Mouse (Mus musculus) embryonic fibroblast, embryonic 13.5 days (primary cell): ENCODE results near the gene Fam166b. TPM values are rescaled to one million over a fixed set of nuclear protein-coding genes. Genes with fewer than 3 reads are reported as not detected.
A peak's percentile ranks its signal among the peaks of the same experiment; 100 is the strongest.

Source experiments
- H3K27ac ChIP-seq: 2 replicates; pipeline ENCODE4 v1.5.1; 2012; ENCODE audit warnings: low read length, control low read depth, inconsistent platforms; ENCODE audit not compliant: insufficient read depth
- H3K4me1 ChIP-seq: 2 replicates; pipeline ENCODE4 v1.6.1; 2011; ENCODE audit warnings: low read length; ENCODE audit not compliant: control insufficient read depth, insufficient read depth
- H3K4me3 ChIP-seq: 2 replicates; pipeline ENCODE4 v1.5.1; 2011; ENCODE audit warnings: mild to moderate bottlenecking, control low read depth, low read length; ENCODE audit not compliant: insufficient read depth
- CTCF ChIP-seq: IDR thresholded peaks from 2 replicates; pipeline ENCODE4 v1.5.1; 2011; ENCODE audit warnings: mild to moderate bottlenecking, control low read depth, low read length, moderate library complexity, borderline replicate concordance; ENCODE audit not compliant: insufficient read depth
- POLR2A ChIP-seq: IDR thresholded peaks from 2 replicates; pipeline ENCODE4 v1.6.1; 2011; ENCODE audit warnings: low read depth, mild to moderate bottlenecking, control low read depth, low read length, moderate library complexity
- polyA plus RNA-seq: library from polyadenylated mRNA; stranded (reverse); fragments of >200 nt; gene quantifications from 2 replicates; pipeline ENCODE4 v1.2.4, GENCODE M21; 2011; ENCODE audit warnings: low read depth; ENCODE audit not compliant: missing spikeins, insufficient read length

The Fam166b gene
- polyA plus RNA-seq, 1 experiment: not detected

DNA sequence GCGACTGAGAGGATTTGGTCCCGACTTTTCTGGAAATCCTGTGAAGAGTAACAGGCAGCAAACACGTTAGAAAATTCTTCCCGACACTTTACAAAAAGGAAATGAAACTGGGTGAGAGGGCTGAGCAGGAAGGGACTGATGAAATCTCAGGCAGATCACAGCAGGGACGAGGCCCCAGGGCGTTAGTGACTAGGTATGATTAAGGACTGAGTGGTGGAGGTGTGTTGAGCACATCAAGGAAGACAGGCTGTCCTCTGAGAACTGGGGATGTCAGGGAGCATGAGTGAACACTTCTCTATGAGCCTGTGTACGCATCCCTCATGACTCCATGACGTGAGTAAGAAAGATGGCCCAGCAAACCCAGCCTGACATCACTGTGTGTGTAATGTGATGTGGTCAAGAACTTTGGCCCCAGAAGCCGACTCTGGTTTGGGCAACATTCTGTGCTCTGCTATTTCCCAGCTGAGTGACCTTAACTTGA, 9.1 kb downstream of the Fam166b start:
- TF ChIP-seq CTCF (no peak), POLR2A (no peak)
- Histone ChIP-seq H3K4me1 (peaks cover 20% of the 10 kb centered on the region; the same call in 1 of the 2 replicates), H3K4me3 (no peak overlapping the region), H3K27ac (peak overlapping the region; percentile 65)

DNA sequence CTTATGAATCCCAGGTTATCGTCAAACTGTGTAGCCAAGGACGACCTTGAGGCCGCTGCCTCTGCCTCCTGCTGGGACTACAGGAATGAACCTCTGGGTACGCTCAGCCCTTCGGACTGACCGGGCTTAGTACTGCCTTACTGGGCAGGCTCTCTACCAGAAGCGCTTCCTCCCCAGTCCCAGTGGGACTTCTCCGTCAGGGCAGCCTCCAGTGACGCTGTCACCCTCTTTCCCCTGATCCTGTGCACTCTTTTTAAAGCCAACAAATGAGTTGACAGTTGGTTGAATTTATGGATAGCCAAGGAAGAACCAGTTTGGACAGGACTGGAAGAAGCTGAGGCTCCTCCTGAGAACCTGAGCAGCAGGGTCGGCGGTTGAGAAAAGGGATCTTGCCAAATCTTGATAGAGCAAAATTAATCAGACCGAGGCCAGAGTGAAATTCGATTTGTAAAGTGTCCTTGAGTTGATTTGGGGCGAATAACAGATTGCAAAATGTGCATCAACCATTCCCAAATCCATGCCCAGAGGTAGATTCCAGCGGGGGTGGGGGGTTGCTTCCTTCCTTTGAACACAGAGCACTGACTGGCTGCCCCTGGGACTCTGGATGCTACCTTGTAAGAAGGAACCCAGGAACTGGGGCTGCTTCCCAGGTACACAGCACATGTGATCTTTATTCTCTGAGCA, 9.8 kb downstream of the Fam166b start:
- H3K4me1 ChIP-seq: peaks cover 20% of the 10 kb centered on the region; the same call in 1 of the 2 replicates
- no peak overlapping the region for H3K4me3 ChIP-seq
- peak overlapping the region; percentile 65 for H3K27ac ChIP-seq
- TF ChIP-seq CTCF (no peak), POLR2A (no peak)

DNA sequence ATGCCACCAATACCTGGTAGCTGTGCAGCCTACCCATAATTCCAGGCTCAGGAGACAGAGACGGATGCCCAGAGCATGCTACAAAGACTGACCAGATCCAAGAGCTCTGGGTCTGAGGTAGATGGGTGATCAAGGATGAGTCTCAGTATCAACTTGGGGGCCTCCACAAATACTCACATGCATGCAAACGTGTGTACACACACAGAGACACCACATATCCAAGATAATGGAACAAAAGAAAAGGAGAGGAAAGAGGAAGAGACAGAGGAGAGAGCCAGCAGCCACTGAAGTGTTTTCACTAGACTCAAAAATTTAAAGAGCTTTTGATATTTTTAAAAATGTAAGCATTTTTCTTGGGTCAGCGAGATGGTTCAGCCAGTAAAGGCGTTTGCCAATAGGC, 10.5 kb downstream of the Fam166b start:
- Histone ChIP-seq H3K27ac (peak overlapping the region; percentile 47; the same call in 1 of the 2 replicates), H3K4me1 (peaks cover 20% of the 10 kb centered on the region; the same call in 1 of the 2 replicates), H3K4me3 (no peak overlapping the region)
- TF ChIP-seq POLR2A: no peak
- no peak for TF ChIP-seq CTCF

DNA sequence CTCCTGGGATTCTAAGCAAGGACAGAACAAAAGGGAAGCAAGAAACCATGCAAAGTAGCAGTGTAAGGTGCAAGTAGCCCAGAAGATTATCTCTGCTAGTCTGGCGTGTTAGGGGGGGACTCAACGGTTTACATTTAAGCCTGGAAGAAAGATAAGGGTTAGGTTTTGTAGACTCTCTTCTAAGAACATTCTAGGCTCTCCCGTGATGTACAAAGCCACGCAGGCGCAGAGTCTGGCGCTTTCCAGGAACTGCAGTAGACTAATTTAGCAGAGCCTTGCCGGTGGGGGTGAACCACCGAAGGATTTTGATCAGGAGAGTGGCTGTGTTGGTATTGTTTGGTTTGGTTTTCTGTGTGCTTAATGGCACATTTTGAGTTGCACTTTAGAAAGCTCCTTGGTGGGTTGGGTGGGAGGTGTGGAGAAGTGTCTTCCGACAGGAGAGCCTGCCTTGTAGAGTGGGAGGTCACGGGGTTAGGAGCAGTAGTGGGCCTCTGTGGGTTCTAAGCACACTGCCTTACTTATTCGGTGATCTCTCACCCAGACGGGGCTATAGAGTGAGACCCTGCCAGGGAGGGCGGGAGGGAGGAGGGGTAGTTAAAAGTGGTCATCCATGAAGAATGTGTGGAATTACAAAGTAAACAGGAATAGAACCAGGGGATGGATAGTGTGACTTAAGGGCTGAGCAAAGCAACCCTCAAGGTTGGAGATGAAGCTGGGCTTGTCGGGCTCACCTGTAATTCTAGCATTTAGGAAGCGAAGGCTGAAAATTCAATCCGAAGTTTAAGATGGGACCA, 11.5 kb downstream of the Fam166b start:
- TF ChIP-seq CTCF (no peak), POLR2A (no peak)
- Histone ChIP-seq H3K27ac (peak overlapping the region; percentile 49), H3K4me3 (no peak overlapping the region), H3K4me1 (peaks cover 20% of the 10 kb centered on the region; the same call in 1 of the 2 replicates)

DNA sequence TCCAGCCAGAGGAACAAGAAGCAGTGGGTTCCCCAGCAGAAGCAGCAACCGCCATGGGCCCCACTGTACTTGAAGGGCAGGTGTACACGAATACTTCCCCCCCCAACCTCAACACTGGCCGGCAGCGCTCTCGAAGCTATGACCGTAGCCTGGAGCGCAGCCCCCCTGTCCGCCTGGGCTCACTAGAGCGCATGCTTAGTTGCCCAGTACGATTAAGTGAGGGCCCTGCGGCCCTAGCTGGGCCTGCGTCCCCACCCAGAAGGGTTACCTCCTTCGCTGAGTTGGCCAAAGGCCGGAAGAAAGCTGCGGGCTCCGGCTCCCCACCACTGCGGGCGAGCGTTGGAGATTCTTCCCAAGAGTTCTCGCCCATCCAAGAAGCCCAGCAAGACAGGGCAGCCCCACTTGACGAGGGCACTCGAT, 12.9 kb downstream of the Fam166b start:
- peaks cover 20% of the 10 kb centered on the region; the same call in 1 of the 2 replicates for H3K4me1 ChIP-seq
- H3K27ac ChIP-seq: no peak overlapping the region
- TF ChIP-seq POLR2A: no peak
- no peak for TF ChIP-seq CTCF
- no peak overlapping the region for H3K4me3 ChIP-seq

DNA sequence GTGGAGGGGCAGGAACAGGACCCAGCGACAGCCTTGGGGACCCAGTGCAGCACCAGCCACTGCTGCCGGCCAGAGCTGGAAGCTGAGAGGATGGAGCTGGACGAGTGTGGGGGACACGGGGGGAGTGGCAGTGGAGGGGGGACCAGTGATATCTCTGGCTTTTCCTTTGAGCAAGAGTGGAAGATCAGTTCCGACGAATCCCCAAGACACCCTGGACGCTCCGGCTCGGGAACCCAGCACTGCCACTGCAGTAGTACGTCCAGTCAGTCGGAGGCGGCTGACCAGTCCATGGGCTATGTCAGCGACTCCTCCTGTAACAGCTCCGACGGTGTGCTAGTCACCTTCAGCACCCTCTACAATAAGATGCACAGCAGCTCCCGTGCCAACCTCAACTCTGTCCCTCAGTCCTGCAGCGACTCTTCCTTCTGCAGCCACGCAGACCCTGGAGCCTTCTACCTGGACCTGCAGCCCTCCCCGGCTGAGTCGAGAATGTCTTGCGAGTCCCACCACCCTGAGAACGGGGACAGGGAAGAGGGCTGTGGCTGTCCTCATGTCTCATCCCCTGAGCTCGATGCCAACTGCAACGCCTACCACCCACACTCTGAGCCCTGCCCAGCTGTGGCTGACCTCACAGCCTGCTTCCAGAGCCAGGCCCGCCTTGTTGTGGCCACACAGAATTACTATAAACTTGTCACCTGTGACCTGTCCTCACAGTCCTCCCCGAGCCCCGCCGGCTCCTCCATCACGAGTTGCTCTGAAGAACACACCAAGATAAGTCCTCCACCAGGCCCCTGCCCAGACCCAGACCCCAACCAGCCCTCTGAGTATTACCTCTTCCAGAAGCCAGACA, 13.5 kb downstream of the Fam166b start:
- TF ChIP-seq POLR2A (no peak), CTCF (no peak)
- Histone ChIP-seq H3K4me3 (no peak overlapping the region), H3K4me1 (peaks cover 20% of the 10 kb centered on the region; the same call in 1 of the 2 replicates), H3K27ac (no peak overlapping the region)

DNA sequence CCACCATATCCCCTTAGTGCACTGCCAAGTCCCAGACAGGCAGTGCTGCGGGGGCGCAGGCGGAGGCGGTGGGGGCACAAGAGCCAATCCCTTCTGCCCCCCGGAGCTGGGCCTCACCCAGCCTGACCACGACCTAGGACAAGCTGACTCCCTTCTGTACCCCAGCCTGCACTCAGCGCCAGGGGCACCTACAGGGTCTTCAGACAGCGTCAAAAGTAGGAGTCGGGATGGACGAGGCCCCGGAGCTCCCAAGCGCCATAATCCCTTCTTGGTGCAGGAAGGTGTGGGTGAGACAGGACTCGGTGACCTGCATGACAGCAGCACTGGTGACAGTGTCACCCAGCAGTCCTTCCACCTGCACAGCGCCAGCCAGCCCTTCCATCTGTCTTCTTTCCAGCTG, 14.2 kb downstream of the Fam166b start:
- TF ChIP-seq CTCF (no peak), POLR2A (no peak)
- Histone ChIP-seq H3K4me1 (peaks cover 17% of the 10 kb centered on the region; the same call in 1 of the 2 replicates), H3K27ac (no peak overlapping the region), H3K4me3 (no peak overlapping the region)

DNA sequence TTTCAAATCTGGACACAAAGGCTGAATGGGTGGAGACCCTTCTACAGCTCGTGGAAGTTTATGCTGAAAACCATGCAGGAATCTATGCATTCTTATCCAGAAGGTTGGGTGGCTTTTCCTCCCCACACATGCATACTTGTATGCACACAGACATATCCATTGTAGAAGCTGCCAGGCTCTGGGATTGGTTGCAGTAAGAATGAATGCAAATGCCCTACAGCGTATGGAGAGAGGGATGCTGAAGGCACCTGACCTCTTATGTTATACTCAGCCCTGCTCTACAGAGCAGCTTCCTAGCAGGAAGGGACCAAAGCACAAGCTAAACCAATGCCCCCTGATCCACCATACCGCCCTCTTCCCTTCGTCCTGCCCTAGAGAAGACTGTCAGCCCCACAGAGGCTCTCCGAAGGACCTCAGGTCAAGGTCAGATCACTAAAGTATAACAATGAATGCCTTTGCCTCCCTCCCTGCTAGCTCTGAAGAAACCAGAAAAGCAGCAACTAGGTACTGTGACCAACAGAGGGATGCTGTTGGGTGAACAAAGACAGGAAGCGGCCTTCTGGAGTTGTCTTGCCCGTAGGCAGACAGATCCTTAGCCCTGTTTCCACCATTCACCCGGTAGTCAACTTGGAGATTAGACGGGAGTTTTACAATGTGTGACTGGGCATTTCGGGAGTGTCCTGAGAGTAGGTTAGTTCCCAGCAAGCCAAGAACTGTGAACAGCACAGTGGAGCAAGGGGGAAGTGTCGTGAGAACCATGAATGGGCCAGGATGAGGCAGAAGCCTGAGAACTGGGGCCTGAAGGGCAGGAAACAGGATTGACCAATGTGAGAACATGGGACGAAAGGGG, 21.6 kb downstream of the Fam166b start:
- Histone ChIP-seq H3K4me1 (peaks cover 9% of the 10 kb centered on the region), H3K4me3 (peak overlapping the region; percentile 64), H3K27ac (peak overlapping the region; percentile 70)
- TF ChIP-seq POLR2A (no peak), CTCF (no peak)
